Mouse (Mus musculus): ENCODE data around the gene Cisd3.

Cisd3 gene

GRCm38 (mm10) chr11:97662893-97663527 is 22.6 kb upstream of the Cisd3 start, which contains the start of gene Mllt6:
Gene Mllt6, plus strand, starts transcription at chr11:97663414.
- DNase-seq (ENCODE audit: low spot score in 2 of 2), result peak in 1 of 2 experiments; percentile 65

DNA sequence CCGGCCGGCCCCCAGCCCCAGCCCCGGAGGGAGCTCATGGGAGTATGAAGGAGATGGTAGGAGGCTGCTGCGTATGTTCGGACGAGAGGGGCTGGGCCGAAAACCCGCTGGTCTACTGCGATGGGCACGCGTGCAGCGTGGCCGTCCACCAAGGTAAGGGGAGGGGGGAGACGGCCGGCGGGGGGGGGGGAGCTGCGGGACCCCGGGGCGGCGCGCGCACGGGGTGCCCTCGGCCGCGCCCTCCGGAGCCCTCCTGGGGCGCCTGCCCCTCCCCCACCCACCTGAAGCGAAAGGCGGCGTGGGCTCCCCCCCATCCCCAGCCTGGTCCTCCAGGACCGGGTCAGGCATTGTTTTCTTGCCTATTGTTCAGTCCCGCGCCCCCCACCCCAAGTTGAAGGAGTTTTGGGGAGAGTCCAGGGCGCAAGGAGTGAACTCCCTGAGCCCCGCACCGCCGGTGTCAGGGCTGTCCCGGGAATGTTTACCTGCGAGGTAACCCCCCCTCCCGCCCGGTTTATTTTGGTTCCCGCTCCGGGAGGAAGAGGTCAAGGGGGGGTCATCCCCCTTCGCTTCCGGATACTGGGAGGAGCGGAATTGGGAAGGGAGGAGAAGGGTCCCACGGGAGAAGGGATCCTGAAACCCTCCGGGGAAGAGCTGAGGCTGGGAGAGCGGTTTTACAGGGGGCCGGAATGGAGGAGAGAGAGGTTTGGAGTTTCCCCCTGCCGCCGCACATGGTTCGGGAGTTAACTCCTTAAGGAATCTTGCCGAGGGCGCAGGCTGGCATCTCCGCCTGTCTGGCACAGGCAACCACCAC is 21.9 kb upstream of the Cisd3 start:
- DNase-seq (ENCODE audit: low spot score in 2 of 2), result no peak

DNA sequence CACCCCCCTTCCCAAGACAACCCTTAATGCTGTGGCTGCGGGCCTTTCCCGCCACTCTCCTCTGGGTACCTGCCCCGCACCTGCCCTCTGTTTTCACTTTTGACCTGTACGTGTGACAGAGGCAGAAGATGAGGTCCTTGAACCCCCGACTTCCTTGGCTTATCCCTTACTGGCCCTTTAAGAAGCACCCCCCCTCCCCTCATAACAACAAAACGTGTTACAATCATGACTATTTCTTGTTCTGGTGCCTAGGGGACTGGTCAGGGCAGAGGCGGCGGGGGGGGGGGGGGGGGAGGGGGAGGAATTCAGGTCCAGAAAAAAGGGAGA is 21.3 kb upstream of the Cisd3 start:
- DNase-seq (ENCODE audit: low spot score in 2 of 2), result no peak

- DNase-seq (ENCODE audit: low spot score in 2 of 2), result no peak
Measured at GRCm38 (mm10) chr11:97664771-97665240, 20.8 kb upstream of the Cisd3 start.

DNA sequence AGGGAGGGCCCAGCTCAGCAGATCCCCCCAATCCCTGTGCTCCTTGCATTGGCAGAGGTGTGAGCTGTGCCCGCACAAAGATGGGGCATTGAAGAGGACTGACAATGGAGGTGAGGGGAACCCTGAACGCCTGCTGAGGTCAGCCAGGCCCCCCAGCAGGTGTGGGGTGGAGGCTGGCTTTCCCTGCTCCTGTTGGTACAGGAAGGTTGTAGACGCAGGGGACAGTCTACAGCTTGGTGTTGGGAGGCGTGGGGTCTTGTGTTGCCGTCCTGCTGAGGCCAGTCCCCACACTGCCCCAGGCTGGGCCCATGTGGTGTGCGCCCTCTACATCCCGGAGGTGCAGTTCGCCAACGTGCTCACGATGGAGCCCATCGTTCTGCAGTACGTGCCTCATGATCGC is 20.2 kb upstream of the Cisd3 start:
- DNase-seq (ENCODE audit: low spot score in 2 of 2), result no peak

DNA sequence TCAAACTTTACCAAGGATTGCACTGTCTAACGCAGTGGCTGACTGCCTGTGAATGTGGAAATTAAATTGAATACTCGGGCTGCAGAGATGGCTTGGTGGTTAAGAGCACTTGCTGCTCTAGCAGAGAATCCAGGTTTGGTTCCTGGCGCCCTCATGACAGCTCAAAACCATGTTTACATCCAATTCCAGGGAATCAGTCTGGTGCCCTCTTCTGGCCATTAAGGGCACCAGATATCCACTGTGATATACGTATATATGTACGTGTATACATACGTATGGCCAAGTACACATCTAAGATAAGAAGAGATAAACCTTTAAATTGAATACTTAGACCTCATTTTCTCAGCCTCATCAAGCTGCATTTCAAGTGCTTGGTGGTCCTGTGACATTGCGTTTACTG is 19.4 kb upstream of the Cisd3 start:
- DNase-seq (ENCODE audit: low spot score in 2 of 2), result no peak

- DNase-seq (ENCODE audit: low spot score in 2 of 2), result no peak
Measured at GRCm38 (mm10) chr11:97666794-97667193, 18.8 kb upstream of the Cisd3 start.

DNA sequence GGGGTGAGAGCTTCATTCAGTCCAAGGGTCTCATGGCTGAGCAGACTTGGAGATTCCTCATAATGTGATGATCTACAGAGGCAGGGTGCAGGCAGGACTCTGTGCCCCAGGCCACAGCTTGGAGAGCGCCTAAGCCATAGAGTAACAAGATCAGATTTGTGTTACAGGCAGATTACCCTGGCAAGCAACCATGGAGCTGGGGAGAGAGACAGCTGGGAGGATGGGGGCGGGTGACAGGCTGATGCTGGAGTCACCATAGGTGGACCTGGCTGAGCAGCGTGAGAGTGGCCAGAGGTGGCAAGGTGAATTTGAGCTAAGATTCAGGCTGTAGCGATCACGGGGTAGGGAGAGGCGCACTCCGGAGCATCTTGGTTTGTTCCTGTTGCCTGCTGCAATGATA is 17.5 kb upstream of the Cisd3 start:
- DNase-seq (ENCODE audit: low spot score in 2 of 2), result no peak

DNA sequence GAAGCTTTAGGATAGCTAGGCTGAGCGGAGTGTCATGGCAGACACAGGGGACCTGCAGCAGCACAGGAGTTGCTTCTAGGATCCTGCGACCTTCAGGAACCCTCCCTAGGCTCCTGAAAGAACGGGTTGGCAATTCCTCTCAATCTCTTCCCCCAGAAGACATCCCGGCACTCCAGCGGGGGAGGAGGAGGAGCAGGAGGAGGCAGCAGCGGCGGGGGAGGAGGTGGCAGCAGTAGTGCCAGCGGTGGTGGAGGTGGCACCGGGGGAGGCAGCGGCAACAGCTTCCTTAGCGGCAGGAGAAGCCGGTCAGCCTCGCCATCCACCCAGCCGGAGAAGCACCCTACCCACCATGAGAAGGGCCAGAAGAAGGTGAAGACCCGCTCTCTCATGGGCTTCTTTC is 16.4 kb upstream of the Cisd3 start:
- no peak for DNase-seq (ENCODE audit: low spot score in 2 of 2)

- DNase-seq (ENCODE audit: low spot score in 2 of 2), result no peak
Measured at GRCm38 (mm10) chr11:97669829-97670228, 15.8 kb upstream of the Cisd3 start.

DNA sequence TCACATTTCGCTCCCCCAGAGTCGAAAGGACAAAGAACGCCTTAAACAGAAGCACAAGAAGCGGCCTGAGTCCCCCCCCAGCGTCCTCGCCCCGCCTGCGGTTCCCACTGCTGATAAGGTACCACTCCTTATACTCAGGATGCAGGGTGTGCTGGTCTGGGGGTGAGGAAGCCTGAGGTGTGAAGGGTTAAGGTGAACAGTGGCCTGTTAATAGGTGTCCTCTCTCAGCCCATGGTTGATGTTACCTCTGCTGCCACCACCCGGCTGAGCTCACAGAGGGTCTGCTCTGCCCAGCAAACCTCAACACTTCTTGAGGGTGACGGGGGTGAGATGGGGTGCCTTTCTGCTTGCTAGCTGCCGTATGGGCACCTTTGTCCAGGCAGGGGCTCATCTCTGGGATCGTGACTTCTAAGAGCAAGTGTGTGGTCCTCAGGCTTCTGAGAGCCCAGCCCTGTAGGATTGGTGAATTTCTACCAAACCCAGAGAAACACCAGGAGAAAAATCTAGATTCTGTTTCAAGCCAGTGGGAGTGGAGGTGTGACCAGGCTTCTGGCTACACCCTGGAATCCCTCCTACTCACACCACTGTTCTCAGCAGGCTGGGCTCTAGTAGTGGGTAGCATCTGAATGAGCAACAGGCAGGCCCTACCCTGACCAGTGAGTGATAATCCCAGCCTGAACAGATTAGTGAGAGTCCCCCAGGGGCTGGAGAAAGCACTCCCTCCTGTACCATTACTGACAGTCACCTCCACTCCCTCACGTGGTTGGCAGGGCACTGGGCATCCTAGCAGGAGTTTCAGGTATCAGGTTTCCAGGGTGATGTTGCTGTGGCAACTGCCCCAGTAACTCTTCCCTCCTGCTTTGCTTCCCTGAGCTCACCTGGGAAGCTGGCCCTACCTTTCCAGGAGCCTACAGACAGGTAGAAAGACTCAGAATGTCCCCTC is 15.1 kb upstream of the Cisd3 start:
- DNase-seq (ENCODE audit: low spot score in 2 of 2), result no peak

DNA sequence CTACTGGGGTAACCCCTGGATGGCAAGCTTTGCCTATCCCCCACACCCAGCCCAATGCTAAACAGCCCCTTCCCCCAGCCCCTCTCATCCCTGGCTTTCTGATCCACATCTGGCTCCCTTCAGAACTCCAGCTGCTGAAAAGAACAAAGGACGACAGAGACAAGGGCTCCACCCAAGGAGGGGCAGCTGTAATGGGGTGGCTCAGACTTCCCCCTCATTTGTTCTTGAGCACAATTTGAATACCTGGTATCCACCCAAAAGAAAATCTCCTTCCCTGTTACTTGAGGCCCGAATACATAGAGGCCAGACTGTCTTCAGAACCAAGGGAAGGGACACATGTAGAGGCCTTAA is 14.5 kb upstream of the Cisd3 start:
- DNase-seq (ENCODE audit: low spot score in 2 of 2), result no peak

DNA sequence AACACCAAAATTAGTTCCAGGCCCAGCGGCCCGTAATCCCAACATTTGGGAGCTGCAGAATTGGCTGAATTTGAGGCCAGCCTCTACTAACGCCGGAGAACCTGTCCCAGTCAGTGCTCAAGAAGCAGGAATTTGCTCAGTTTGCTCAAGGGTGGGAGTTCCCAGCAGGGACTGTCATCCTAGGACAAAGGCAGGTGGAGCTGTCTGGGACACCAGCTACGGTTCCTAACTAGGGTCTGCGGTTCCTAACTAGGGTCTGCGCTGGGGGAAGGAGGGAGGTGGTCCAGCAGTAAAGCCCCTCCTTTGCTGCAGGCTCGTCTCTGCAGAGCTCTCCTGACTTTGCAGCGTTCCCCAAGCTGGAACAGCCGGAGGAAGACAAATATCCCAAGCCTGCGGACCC is 12.5 kb upstream of the Cisd3 start:
- DNase-seq (ENCODE audit: low spot score in 2 of 2), result no peak

DNA sequence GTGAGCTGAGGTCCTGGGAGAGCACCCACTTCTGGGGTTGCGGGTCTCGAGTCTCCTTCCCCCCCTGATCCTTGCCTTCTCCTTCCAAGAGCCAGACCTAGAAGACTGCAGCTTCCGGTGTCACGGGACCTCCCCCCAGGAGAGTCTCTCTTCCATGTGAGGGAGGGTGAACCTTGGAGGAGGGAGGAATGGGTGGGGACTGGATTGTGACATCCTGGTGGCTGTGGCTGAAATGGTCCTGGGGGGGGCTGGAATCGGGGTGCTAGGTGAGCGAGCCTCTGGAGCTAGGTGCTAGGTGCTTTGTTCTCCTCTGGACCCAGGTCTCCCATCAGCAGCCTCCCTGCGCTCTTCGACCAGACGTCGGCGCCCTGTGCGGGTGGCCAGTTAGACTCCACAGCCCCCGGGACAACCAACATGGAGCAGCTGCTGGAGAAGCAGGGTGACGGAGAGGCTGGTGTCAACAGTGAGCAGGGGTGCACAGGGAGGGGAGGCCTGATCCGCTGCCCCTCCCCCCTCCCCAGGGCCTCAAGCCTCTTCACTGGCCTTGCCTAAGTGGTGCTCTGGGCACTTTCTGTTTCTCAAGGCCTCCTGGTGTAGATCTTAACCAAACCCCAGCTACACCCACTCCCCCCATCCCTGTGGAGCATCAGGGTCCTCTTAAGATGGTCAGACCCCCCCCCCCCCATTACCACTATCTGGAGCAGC is 9.4 kb upstream of the Cisd3 start:
- DNase-seq (ENCODE audit: low spot score in 2 of 2), result no peak

GRCm38 (mm10) chr11:97677381-97677780 is 8.2 kb upstream of the Cisd3 start:
- no peak for DNase-seq (ENCODE audit: low spot score in 2 of 2)

DNA sequence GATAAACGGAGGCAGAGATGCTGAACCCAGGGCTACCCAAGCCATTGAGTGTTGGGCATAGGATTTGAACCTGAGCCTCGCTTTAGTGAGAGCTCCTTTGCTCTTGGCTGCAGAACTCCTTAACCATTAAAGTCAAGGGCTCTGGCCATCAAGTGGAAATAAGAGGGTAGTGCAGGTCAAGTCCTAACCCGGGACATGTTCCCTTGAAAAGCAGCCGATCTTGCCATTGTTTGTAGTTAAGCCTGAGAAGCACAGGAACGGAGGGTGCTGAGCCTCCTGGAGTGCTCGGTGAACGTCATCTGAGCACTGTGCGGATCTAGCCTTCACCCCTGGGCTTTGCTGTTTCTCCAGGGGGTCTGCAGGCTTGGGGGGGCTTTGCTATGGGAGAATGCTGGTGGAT is 7.8 kb upstream of the Cisd3 start:
- no peak for DNase-seq (ENCODE audit: low spot score in 2 of 2)

- no peak for DNase-seq (ENCODE audit: low spot score in 2 of 2)
Measured at GRCm38 (mm10) chr11:97678301-97678700, 7.3 kb upstream of the Cisd3 start.

DNA sequence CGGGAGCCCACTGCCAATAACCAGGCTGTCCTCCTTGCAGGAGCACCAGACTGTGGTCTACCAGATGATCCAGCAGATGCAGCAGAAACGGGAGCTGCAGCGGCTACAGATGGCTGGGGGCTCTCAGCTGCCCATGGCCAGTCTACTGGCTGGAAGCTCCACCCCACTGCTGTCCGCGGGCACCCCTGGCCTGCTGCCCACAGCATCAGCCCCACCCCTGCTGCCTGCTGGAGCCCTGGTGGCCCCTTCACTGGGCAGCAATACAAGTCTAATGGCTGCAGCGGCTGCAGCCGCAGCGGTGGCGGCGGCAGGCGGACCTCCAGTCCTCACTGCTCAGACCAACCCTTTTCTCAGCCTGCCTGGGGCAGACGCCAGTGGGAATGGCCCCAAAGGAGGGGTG is 5.2 kb upstream of the Cisd3 start:
- DNase-seq (ENCODE audit: low spot score in 2 of 2), result no peak

DNA sequence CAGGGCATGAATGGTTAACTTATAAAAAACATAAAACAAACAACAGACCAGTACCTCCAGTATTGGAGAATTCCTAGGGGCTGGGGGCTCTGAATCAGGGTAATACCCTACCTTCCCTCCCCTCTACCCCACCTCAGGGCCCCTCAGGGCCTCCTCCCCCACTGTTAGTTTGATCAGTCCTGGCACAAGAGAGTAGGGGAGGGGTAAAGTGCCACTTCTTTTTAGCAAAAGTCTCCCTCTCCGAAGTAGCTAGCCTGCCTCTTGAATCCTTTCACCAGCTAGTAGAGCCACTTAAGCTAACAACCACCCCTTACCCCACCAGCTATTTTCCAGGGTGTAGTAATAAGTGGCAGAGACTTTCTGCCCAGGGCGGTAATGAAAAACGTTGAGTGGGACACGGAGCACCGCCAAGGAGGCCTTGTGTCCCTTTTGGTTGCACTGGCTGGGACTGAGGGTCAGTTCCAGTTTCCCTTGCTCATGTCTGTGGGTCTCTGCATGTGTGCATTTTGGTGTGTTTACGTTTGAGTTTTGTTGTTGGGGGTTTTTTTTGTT is 3.0 kb upstream of the Cisd3 start:
- no peak for DNase-seq (ENCODE audit: low spot score in 2 of 2)

GRCm38 (mm10) chr11:97684063-97684680 is 1.5 kb upstream of the Cisd3 start:
- DNase-seq (ENCODE audit: low spot score in 2 of 2), result no peak

- no peak for DNase-seq (ENCODE audit: low spot score in 2 of 2)
Measured at GRCm38 (mm10) chr11:97684766-97685165, 860 bp upstream of the Cisd3 start.
